Mouse (Mus musculus): ENCODE measurements around the gene Lrrc4b.

- TF ChIP-seq CTCF (IDR thresholded peaks at IDR 0.05; ENCODE audit: borderline replicate concordance, control insufficient read depth, extremely low read depth, insufficient read depth, low read length, poor library complexity) (no peak), POLR2A (IDR thresholded peaks at IDR 0.05; ENCODE audit: control insufficient read depth, extremely low read depth, insufficient read depth, low read length, poor library complexity) (no peak)
These were observed 993 bp downstream of the Lrrc4b start for GRCm38 (mm10) chr7:44429534-44430488.
